Mouse (Mus musculus) cerebral cortex, adult 2 months (tissue): Measurements from ENCODE around the gene Gm28551.

Experiments used
- WGBS: fragments of 180-500 bp; shearing (Covaris S2); methylation state at CpG from one replicate; pipeline ENCODE4 v1.1.7; 2018; 5-methylcytosine and 5-hydroxymethylcytosine counted together

Gm28551 gene

GRCm38 (mm10) chr1:53352327-53353261 lies at the start of gene Gm28551, which contains the start of the genes Asdurf and Asnsd1:
Gm28551 (minus strand) TSS chr1:53352667.
Asdurf (minus strand) TSS chr1:53352619.
Asnsd1 (minus strand) TSS chr1:53352752.
- under 1% methylated on average over 44 of the region's 44 CpGs for WGBS

GRCm38 (mm10) chr1:53393936-53394760 lies 41.7 kb upstream of the Gm28551 start:
- WGBS: 25% methylated on average over 21 of the region's 21 CpGs

- 88% methylated on average over 11 of the region's 14 CpGs for WGBS
Measured at GRCm38 (mm10) chr1:53388762-53389161, 36.3 kb upstream of the Gm28551 start.

- WGBS: 53% methylated on average over 6 of the region's 6 CpGs
Measured at GRCm38 (mm10) chr1:53384085-53384688, 31.7 kb upstream of the Gm28551 start.

GRCm38 (mm10) chr1:53377731-53378130 lies 25.3 kb upstream of the Gm28551 start:
- 84% methylated on average over 3 of the region's 3 CpGs for WGBS

GRCm38 (mm10) chr1:53375965-53376364 lies 23.5 kb upstream of the Gm28551 start:
- WGBS: 91% methylated on average over 2 of the region's 2 CpGs

GRCm38 (mm10) chr1:53341071-53341470 lies 11.4 kb downstream of the Gm28551 start:
- WGBS: 96% methylated on average over 2 of the region's 2 CpGs

GRCm38 (mm10) chr1:53337403-53337802 lies 15.1 kb downstream of the Gm28551 start:
- WGBS: 71% methylated on average over 2 of the region's 2 CpGs

- 79% methylated on average over 5 of the region's 5 CpGs for WGBS
Measured at GRCm38 (mm10) chr1:53333527-53333926, 18.9 kb downstream of the Gm28551 start.

- WGBS: 91% methylated on average over 5 of the region's 5 CpGs
Measured at GRCm38 (mm10) chr1:53324827-53325494, 27.5 kb downstream of the Gm28551 start.

- WGBS: 89% methylated on average over 1 of the region's 1 CpGs
Measured at GRCm38 (mm10) chr1:53324277-53324676, 28.2 kb downstream of the Gm28551 start.

- WGBS: 98% methylated on average over 5 of the region's 5 CpGs
Measured at GRCm38 (mm10) chr1:53323254-53323653, 29.2 kb downstream of the Gm28551 start.

GRCm38 (mm10) chr1:53321662-53322344 lies 30.7 kb downstream of the Gm28551 start:
- WGBS: 94% methylated on average over 4 of the region's 4 CpGs

GRCm38 (mm10) chr1:53312989-53313967 lies 39.2 kb downstream of the Gm28551 start, which contains the start of gene Osgepl1:
Osgepl1 (plus strand) TSS chr1:53313624.
- 2% methylated on average over 27 of the region's 27 CpGs for WGBS

- WGBS: 87% methylated on average over 4 of the region's 4 CpGs
Measured at GRCm38 (mm10) chr1:53300506-53300905, 52.0 kb downstream of the Gm28551 start.

- WGBS: under 1% methylated on average over 66 of the region's 66 CpGs
Measured at GRCm38 (mm10) chr1:53296581-53297383, 55.7 kb downstream of the Gm28551 start, which contains the start of the genes Pms1, Ormdl1 and Gm28778. Pms1 (minus strand) TSS chr1:53297018. Ormdl1 (plus strand) TSS chr1:53297095. Gm28778 (plus strand) TSS chr1:53297111.

GRCm38 (mm10) chr1:53291197-53291596 lies 61.3 kb downstream of the Gm28551 start:
- 80% methylated on average over 3 of the region's 3 CpGs for WGBS
